Mouse (Mus musculus) spleen, adult 2 months (tissue): ENCODE measurements at regions not wholly inside any gene's neighbourhood (a gene's known extent, or its start where the extent isn't known, plus 50 kb on each side); places are given as distances from the start of the nearest gene placed in this dataset.

Source experiments
- DNase-seq, 2 experiments: peaks; one replicate each; pipeline versions ENCODE4 v3.0.0 to v3.0.0-alpha.2; 2012 to 2021; ENCODE audit warnings: low spot score in 2 of 2, low read depth in 1 of 2
- H3K27ac ChIP-seq: fragments of 200-500 bp; 2 replicates; pipeline ENCODE4 v1.5.1; 2012; ENCODE audit warnings: low read length, inconsistent platforms; ENCODE audit not compliant: insufficient read depth
- H3K27me3 ChIP-seq: fragments of 200-500 bp; 2 replicates; pipeline ENCODE4 v1.6.1; 2012; ENCODE audit warnings: mild to moderate bottlenecking, moderate library complexity, low read length, inconsistent platforms; ENCODE audit not compliant: control insufficient read depth, insufficient read depth
- H3K36me3 ChIP-seq: fragments of 200-500 bp; 2 replicates; pipeline ENCODE4 v1.6.1; 2012; ENCODE audit warnings: mild to moderate bottlenecking, low read length, inconsistent platforms; ENCODE audit not compliant: control insufficient read depth, insufficient read depth
- H3K4me1 ChIP-seq: fragments of 200-500 bp; 2 replicates; pipeline ENCODE4 v1.6.1; 2011; ENCODE audit warnings: inconsistent platforms; ENCODE audit not compliant: control insufficient read depth, insufficient read depth, insufficient read length
- H3K4me3 ChIP-seq: fragments of 200-500 bp; 2 replicates; pipeline ENCODE4 v1.5.1; 2011; ENCODE audit warnings: mild to moderate bottlenecking, inconsistent platforms; ENCODE audit not compliant: insufficient read depth, insufficient read length; ENCODE audit errors: extremely low read depth
- CTCF ChIP-seq: fragments of 200-500 bp; IDR thresholded peaks from 2 replicates; pipeline ENCODE4 v1.5.1; 2011; ENCODE audit warnings: mild to moderate bottlenecking, inconsistent platforms; ENCODE audit not compliant: insufficient read depth, insufficient read length, insufficient replicate concordance; ENCODE audit errors: extremely low read depth
- POLR2A ChIP-seq: fragments of 200-500 bp; IDR thresholded peaks from 2 replicates; pipeline ENCODE4 v1.6.1; 2011; ENCODE audit warnings: low read depth, low read length, inconsistent platforms
- WGBS: fragments of 180-500 bp; shearing (Covaris S2); methylation state at CpG from one replicate; pipeline ENCODE4 v1.1.7; 2018; 5-methylcytosine and 5-hydroxymethylcytosine counted together

DNA sequence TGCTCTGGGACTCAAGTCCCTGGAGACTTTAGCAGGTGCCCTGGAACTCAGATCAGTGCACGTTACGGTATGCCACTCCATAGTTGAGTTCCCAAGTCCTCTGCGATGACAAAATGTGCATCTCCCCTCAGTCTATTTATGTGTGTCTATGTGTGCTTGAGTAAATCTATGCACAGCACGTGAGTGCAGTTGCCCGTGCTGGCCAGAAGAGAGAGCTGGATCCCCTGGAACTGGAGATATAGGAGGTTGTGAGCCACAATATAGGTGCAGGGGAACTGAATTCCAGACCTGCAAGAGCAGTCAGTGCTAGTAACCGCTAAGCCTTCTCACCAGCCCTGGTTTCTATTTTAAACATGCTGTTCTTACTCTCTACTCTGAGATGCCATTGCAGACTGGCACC is 237.8 kb downstream of the Cdc5l start:
- no peak for TF ChIP-seq CTCF
- TF ChIP-seq POLR2A: no peak
- 77% methylated on average over 6 of the region's 6 CpGs for WGBS
- no peak for DNase-seq

DNA sequence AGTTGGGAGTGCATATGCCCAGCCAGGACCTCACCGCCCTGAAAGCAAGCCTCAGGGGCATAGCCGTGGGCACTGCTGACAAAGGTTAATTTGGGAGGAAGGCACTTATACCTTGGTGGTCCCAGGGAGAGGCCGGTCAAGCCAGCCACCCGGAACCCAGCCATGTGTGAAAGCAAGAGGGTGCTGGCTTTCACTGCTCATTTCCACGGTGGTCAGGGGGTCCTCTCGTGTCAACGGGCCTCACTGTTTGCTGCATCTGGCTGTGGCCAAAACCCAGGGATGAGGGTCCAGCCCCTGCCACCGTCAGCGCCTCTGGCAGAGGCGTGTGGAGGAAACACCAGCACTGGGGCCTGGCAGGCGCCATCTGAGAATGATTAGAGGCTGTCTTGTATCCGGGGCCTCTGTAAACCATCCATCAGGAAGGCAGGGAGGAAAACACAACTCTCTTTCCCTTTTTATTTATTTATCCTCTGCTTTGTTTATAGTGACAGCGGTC is 238.7 kb downstream of the Cdc5l start:
- Histone ChIP-seq H3K4me1 (no peaks in the 10 kb centered on the region), H3K4me3 (no peak overlapping the region), H3K27me3 (no peaks in the 10 kb centered on the region), H3K36me3 (no peaks in the 10 kb centered on the region), H3K27ac (no peak overlapping the region)
- WGBS: 75% methylated on average over 13 of the region's 13 CpGs
- DNase-seq: no peak
- TF ChIP-seq CTCF: no peak
- TF ChIP-seq POLR2A: no peak

More for the DNA sequence above, 237.8 kb downstream of the Cdc5l start:
- Histone ChIP-seq H3K27me3 (no peaks in the 10 kb centered on the region), H3K36me3 (no peaks in the 10 kb centered on the region), H3K4me1 (no peaks in the 10 kb centered on the region), H3K27ac (no peak overlapping the region), H3K4me3 (no peak overlapping the region)

DNA sequence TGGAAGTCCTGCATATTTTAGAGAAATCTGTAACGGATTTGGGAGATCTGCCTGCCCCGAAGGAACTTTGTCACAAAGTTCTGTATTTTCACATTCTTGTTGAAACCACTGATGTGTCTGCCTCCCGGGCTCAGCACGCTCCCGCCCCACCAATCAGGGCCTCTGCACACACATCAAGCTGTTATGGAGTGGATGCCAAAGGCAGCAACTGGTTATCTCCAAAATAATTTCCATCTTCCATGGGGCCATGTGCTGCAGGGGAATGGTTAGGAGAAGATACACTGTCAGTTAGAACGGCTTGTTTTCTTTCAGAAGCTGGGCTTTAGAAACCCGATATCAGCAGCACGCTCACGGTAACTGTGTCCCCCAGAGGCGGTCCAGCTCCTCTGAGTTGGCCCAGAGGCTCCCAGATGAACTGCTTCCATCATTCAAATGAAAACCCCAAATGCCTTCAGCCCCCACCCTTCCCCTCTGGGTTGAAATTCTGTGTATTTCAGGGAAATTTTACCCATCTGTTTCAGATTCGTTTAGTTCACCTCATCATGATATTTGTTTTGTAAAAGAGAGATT is 240.0 kb downstream of the Cdc5l start:
- 85% methylated on average over 11 of the region's 11 CpGs for WGBS
- H3K4me3 ChIP-seq: no peak overlapping the region
- H3K4me1 ChIP-seq: no peaks in the 10 kb centered on the region
- H3K27me3 ChIP-seq: no peaks in the 10 kb centered on the region
- no peak for DNase-seq
- no peak overlapping the region for H3K27ac ChIP-seq
- no peak for TF ChIP-seq POLR2A
- no peak for TF ChIP-seq CTCF
- H3K36me3 ChIP-seq: no peaks in the 10 kb centered on the region

DNA sequence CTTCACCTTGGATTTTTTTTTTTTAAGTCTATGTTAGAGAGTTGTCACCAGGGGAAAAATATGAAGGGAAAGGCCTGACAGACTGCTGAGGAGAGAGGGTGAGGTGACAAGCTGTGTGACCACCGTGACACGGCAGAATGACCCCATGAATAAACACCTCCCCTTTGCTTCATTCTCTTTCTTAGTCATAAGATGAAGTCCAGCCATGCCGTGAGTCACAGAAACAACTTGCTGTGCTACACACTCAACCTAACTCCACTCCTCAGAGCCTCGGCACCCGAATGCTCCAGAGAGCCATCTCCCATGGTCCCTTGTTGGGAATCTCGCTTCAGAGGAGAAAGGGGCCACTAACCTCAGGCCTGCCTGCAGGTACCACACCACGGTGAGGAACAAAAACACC is 246.1 kb downstream of the Cdc5l start:
- DNase-seq: no peak
- no peaks in the 10 kb centered on the region for H3K4me1 ChIP-seq
- H3K4me3 ChIP-seq: no peak overlapping the region
- H3K27ac ChIP-seq: no peak overlapping the region
- no peaks in the 10 kb centered on the region for H3K27me3 ChIP-seq
- 82% methylated on average over 7 of the region's 7 CpGs for WGBS
- no peak for TF ChIP-seq POLR2A
- no peak for TF ChIP-seq CTCF
- H3K36me3 ChIP-seq: no peaks in the 10 kb centered on the region

DNA sequence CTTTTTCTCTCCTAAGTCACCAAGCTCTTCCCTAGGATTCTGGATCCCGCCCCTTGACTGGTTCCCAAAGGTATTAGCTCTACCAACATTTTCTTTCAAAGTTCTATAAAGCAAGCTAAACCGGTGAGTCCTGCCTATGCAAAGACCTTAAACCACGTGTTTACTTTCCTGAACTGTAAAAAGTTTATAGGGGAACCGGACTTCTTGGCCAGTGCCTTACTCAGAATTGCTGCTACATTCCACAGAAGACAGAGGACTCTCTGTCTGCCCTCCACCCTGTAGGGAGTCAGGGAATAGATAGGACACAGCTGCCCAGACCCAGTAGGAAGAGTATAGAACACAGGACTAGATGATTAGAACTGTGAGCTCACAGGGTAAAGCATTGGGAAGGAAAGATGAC is 257.2 kb downstream of the Cdc5l start:
- H3K36me3 ChIP-seq: no peaks in the 10 kb centered on the region
- H3K27ac ChIP-seq: no peak overlapping the region
- no peak for DNase-seq
- no peaks in the 10 kb centered on the region for H3K27me3 ChIP-seq
- WGBS: 72% methylated on average over 4 of the region's 4 CpGs
- H3K4me1 ChIP-seq: no peaks in the 10 kb centered on the region
- no peak overlapping the region for H3K4me3 ChIP-seq
- TF ChIP-seq POLR2A (no peak), CTCF (no peak)

DNA sequence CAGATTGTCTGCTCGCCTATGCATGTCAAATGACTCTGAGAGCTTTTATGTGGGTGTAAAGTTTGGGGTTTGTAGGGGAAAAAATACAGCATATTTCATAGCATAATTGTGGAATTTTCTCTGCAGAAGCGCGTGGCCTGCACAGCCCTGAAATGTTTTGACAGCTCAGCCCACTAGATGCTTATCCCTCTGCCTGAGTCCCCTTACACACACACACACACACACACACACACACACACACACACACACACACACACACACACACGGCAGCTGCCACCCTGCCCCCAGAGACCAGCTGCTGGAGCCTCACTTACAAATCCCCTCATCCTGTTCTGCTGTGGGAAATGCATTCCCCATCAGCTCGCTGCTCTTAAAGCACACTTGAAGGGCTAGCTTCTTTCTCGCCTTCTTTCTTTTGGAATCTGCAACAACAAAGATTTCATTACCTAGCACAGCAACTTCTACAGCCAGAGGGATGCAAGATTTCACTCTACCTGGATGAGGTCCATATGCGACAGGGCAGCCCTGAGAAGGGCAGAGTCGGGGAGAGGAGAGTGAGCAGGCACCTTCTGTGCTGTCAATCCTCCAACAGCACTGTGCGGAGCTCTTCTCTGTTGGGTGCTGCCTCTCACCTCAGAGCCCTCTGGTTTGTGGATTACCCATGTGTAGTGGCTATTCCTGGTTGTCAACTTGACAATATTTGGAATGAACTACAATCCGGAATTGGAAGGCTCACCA is 264.1 kb downstream of the Cdc5l start:
- H3K4me3 ChIP-seq: no peak overlapping the region
- no peaks in the 10 kb centered on the region for H3K4me1 ChIP-seq
- no peak for TF ChIP-seq POLR2A
- TF ChIP-seq CTCF: no peak
- no peaks in the 10 kb centered on the region for H3K36me3 ChIP-seq
- no peak for DNase-seq
- WGBS: 71% methylated on average over 10 of the region's 10 CpGs
- H3K27me3 ChIP-seq: no peaks in the 10 kb centered on the region
- no peak overlapping the region for H3K27ac ChIP-seq
